Mouse (Mus musculus): ENCODE results near the gene Mlh1. TPM values are rescaled to one million over a fixed set of nuclear protein-coding genes. Genes with fewer than 3 reads are reported as not detected.

Mlh1 gene
- polyA plus RNA-seq, 1 experiment: 40.9 TPM

GRCm38 (mm10) chr9:111197116-111197515, 74.5 kb downstream of the Mlh1 start:
- TF ChIP-seq CTCF (IDR thresholded peaks at IDR 0.05; ENCODE audit: borderline replicate concordance, extremely low read depth, insufficient read depth, insufficient read length): no peak
- TF ChIP-seq POLR2A (IDR thresholded peaks at IDR 0.05; ENCODE audit: borderline replicate concordance, extremely low read depth, insufficient read depth, insufficient read length, poor library complexity, severe bottlenecking): no peak
- DNase-seq (ENCODE audit: low read depth): no peak

GRCm38 (mm10) chr9:111193211-111193610, 78.4 kb downstream of the Mlh1 start:
- TF ChIP-seq POLR2A (IDR thresholded peaks at IDR 0.05; ENCODE audit: borderline replicate concordance, extremely low read depth, insufficient read depth, insufficient read length, poor library complexity, severe bottlenecking) (no peak), CTCF (IDR thresholded peaks at IDR 0.05; ENCODE audit: borderline replicate concordance, extremely low read depth, insufficient read depth, insufficient read length) (no peak)
- no peak for DNase-seq (ENCODE audit: low read depth)

- no peak for DNase-seq (ENCODE audit: low read depth)
Observed at GRCm38 (mm10) chr9:111188731-111189130, 82.9 kb downstream of the Mlh1 start.

GRCm38 (mm10) chr9:111186861-111187260, 84.7 kb downstream of the Mlh1 start:
- DNase-seq (ENCODE audit: low read depth): peak; percentile 32
- TF ChIP-seq CTCF (IDR thresholded peaks at IDR 0.05; ENCODE audit: borderline replicate concordance, extremely low read depth, insufficient read depth, insufficient read length) (no peak), POLR2A (IDR thresholded peaks at IDR 0.05; ENCODE audit: borderline replicate concordance, extremely low read depth, insufficient read depth, insufficient read length, poor library complexity, severe bottlenecking) (no peak)

More at GRCm38 (mm10) chr9:111188731-111189130, 82.9 kb downstream of the Mlh1 start:
- TF ChIP-seq POLR2A (IDR thresholded peaks at IDR 0.05; ENCODE audit: borderline replicate concordance, extremely low read depth, insufficient read depth, insufficient read length, poor library complexity, severe bottlenecking): no peak
- no peak for TF ChIP-seq CTCF (IDR thresholded peaks at IDR 0.05; ENCODE audit: borderline replicate concordance, extremely low read depth, insufficient read depth, insufficient read length)

GRCm38 (mm10) chr9:111184929-111185328, 86.7 kb downstream of the Mlh1 start:
- TF ChIP-seq POLR2A (IDR thresholded peaks at IDR 0.05; ENCODE audit: borderline replicate concordance, extremely low read depth, insufficient read depth, insufficient read length, poor library complexity, severe bottlenecking) (no peak), CTCF (IDR thresholded peaks at IDR 0.05; ENCODE audit: borderline replicate concordance, extremely low read depth, insufficient read depth, insufficient read length) (no peak)
- peak; percentile 54 for DNase-seq (ENCODE audit: low read depth)

GRCm38 (mm10) chr9:111182176-111182575, 89.4 kb downstream of the Mlh1 start:
- DNase-seq (ENCODE audit: low read depth): peak; percentile 54
- TF ChIP-seq POLR2A (IDR thresholded peaks at IDR 0.05; ENCODE audit: borderline replicate concordance, extremely low read depth, insufficient read depth, insufficient read length, poor library complexity, severe bottlenecking) (no peak), CTCF (IDR thresholded peaks at IDR 0.05; ENCODE audit: borderline replicate concordance, extremely low read depth, insufficient read depth, insufficient read length) (no peak)

- DNase-seq (ENCODE audit: low read depth): no peak
- TF ChIP-seq CTCF (IDR thresholded peaks at IDR 0.05; ENCODE audit: borderline replicate concordance, extremely low read depth, insufficient read depth, insufficient read length) (no peak), POLR2A (IDR thresholded peaks at IDR 0.05; ENCODE audit: borderline replicate concordance, extremely low read depth, insufficient read depth, insufficient read length, poor library complexity, severe bottlenecking) (no peak)
Observed at GRCm38 (mm10) chr9:111178971-111179370, 92.6 kb downstream of the Mlh1 start.

Other genes with a start within 250 kb of the Mlh1 start
- 1.1 TPM in 2 replicates for gene Ccrl2, start 214.3 kb downstream of the Mlh1 start, polyA plus RNA-seq (2012; rRNA removed)
- 32.9 and 41.3 TPM in 2 replicates for gene Lrrfip2, start 154.2 kb downstream of the Mlh1 start, polyA plus RNA-seq (2012; rRNA removed)
- 61.1 and 67.4 TPM in 2 replicates for gene Epm2aip1, start 138 bp upstream of the Mlh1 start, polyA plus RNA-seq (2012; rRNA removed)
- 59.5 and 68.2 TPM in 2 replicates for gene Trank1, start 39.9 kb upstream of the Mlh1 start, polyA plus RNA-seq (2012; rRNA removed)
- gene Dclk3, start 167.3 kb upstream of the Mlh1 start, polyA plus RNA-seq (2012; rRNA removed): 3.0 and 4.2 TPM in 2 replicates

All from brain, embryonic 14.5 days (tissue).